Mouse (Mus musculus): ENCODE measurements around the gene Khdc4.

Khdc4 gene

GRCm38 (mm10) chr3:88684980-88685941 lies at the start of gene Khdc4:
Gene Khdc4, plus strand, starts transcription at chr3:88685803.
- peak; percentile 97 for DNase-seq (ENCODE audit: extremely low spot score, low read depth, low spot score)

GRCm38 (mm10) chr3:88636555-88636986 lies 49.0 kb upstream of the Khdc4 start:
- DNase-seq (ENCODE audit: extremely low spot score, low read depth, low spot score): no peak

GRCm38 (mm10) chr3:88637134-88637533 lies 48.5 kb upstream of the Khdc4 start:
- no peak for DNase-seq (ENCODE audit: extremely low spot score, low read depth, low spot score)

- no peak for DNase-seq (ENCODE audit: extremely low spot score, low read depth, low spot score)
These were observed 46.4 kb upstream of the Khdc4 start for GRCm38 (mm10) chr3:88639239-88639638.

GRCm38 (mm10) chr3:88640676-88641075 lies 44.9 kb upstream of the Khdc4 start:
- DNase-seq (ENCODE audit: extremely low spot score, low read depth, low spot score): peak; percentile 44

GRCm38 (mm10) chr3:88643078-88643477 lies 42.5 kb upstream of the Khdc4 start:
- no peak for DNase-seq (ENCODE audit: extremely low spot score, low read depth, low spot score)

- no peak for DNase-seq (ENCODE audit: extremely low spot score, low read depth, low spot score)
These were observed 39.7 kb upstream of the Khdc4 start for GRCm38 (mm10) chr3:88645937-88646336.

GRCm38 (mm10) chr3:88646426-88646995 lies 39.1 kb upstream of the Khdc4 start:
- no peak for DNase-seq (ENCODE audit: extremely low spot score, low read depth, low spot score)

- DNase-seq (ENCODE audit: extremely low spot score, low read depth, low spot score): no peak
These were observed 38.5 kb upstream of the Khdc4 start for GRCm38 (mm10) chr3:88647076-88647475.

GRCm38 (mm10) chr3:88647779-88648413 lies 37.7 kb upstream of the Khdc4 start:
- DNase-seq (ENCODE audit: extremely low spot score, low read depth, low spot score): no peak

- no peak for DNase-seq (ENCODE audit: extremely low spot score, low read depth, low spot score)
These were observed 37.0 kb upstream of the Khdc4 start for GRCm38 (mm10) chr3:88648452-88649168.

- DNase-seq (ENCODE audit: extremely low spot score, low read depth, low spot score): no peak
These were observed 36.4 kb upstream of the Khdc4 start for GRCm38 (mm10) chr3:88649186-88649585.

- DNase-seq (ENCODE audit: extremely low spot score, low read depth, low spot score): no peak
These were observed 35.6 kb upstream of the Khdc4 start for GRCm38 (mm10) chr3:88649967-88650366.

GRCm38 (mm10) chr3:88650713-88651504 lies 34.7 kb upstream of the Khdc4 start:
- DNase-seq (ENCODE audit: extremely low spot score, low read depth, low spot score): no peak

GRCm38 (mm10) chr3:88651669-88652618 lies 33.7 kb upstream of the Khdc4 start:
- DNase-seq (ENCODE audit: extremely low spot score, low read depth, low spot score): no peak

- no peak for DNase-seq (ENCODE audit: extremely low spot score, low read depth, low spot score)
These were observed 32.6 kb upstream of the Khdc4 start, which contains the start of gene Rxfp4 for GRCm38 (mm10) chr3:88652846-88653515. Gene Rxfp4, minus strand, starts transcription at chr3:88653142.

GRCm38 (mm10) chr3:88653516-88654370 lies 31.9 kb upstream of the Khdc4 start:
- no peak for DNase-seq (ENCODE audit: extremely low spot score, low read depth, low spot score)

GRCm38 (mm10) chr3:88654621-88655020 lies 31.0 kb upstream of the Khdc4 start:
- DNase-seq (ENCODE audit: extremely low spot score, low read depth, low spot score): no peak

Measured in hindlimb bud, embryonic 11.5 days (tissue).